Mouse (Mus musculus): ENCODE measurements around the gene Astl. TPM values are rescaled to one million over a fixed set of nuclear protein-coding genes. Genes with fewer than 3 reads are reported as not detected.

Gene Astl
- total and polyA plus RNA-seq, 3 experiments: not detected

GRCm38 (mm10) chr2:127304609-127305210 is 33.7 kb upstream of the Astl start:
- Histone ChIP-seq H3K27ac (no peak overlapping the region), H3K9ac (ENCODE audit: low read depth, low read length) (no peak overlapping the region), H3K4me3 (no peak overlapping the region), H3K4me1 (ENCODE audit: control insufficient read depth, insufficient read depth, low read length) (no peaks in the 10 kb centered on the region), H3K27me3 (ENCODE audit: control insufficient read depth, insufficient read depth, low read length) (no peaks in the 10 kb centered on the region), H3K36me3 (ENCODE audit: control insufficient read depth, insufficient read depth, low read length) (no peaks in the 10 kb centered on the region), H3K79me2 (replicated peaks; ENCODE audit: control insufficient read depth, insufficient read depth, low read length) (no peaks in the 10 kb centered on the region)
- TF ChIP-seq POLR2A (IDR thresholded peaks at IDR 0.05; ENCODE audit: insufficient read depth, low read depth, low read length) (no peak), EP300 (IDR thresholded peaks at IDR 0.05; ENCODE audit: insufficient read depth, low read depth, low read length) (no peak), CTCF (IDR thresholded peaks at IDR 0.05) (no peak)
- no peak for DNase-seq
- WGBS: 30% methylated on average over 3 of the region's 3 CpGs
- intact Hi-C loops (cut with DNase I): no loop called here

DNA sequence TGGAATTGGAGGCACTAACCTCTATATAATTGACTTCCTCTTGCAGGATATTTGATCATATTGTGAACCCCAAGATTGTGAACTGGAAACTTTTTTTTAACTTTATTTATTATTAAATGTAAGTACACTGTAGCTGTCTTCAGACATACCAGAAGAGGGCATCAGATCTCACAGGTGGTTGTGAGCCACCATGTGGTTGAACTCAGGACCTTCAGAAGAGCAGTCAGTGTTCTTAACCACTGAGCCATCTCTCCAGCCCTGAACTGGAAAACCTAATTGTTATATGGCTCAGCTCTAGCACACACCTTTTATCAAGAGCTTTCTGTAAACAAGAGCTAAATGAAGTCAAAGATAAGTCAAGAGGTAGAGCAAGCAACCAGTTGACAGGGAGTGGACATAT is 32.3 kb upstream of the Astl start:
- Histone ChIP-seq H3K27me3 (ENCODE audit: control insufficient read depth, insufficient read depth, low read length) (no peaks in the 10 kb centered on the region), H3K4me1 (ENCODE audit: control insufficient read depth, insufficient read depth, low read length) (no peaks in the 10 kb centered on the region), H3K79me2 (replicated peaks; ENCODE audit: control insufficient read depth, insufficient read depth, low read length) (no peaks in the 10 kb centered on the region), H3K4me3 (no peak overlapping the region), H3K27ac (no peak overlapping the region), H3K9ac (ENCODE audit: low read depth, low read length) (no peak overlapping the region), H3K36me3 (ENCODE audit: control insufficient read depth, insufficient read depth, low read length) (no peaks in the 10 kb centered on the region)
- intact Hi-C loops (cut with DNase I): no loop called here
- TF ChIP-seq EP300 (IDR thresholded peaks at IDR 0.05; ENCODE audit: insufficient read depth, low read depth, low read length): no peak
- TF ChIP-seq CTCF (IDR thresholded peaks at IDR 0.05): peak; percentile 33
- TF ChIP-seq POLR2A (IDR thresholded peaks at IDR 0.05; ENCODE audit: insufficient read depth, low read depth, low read length): no peak
- DNase-seq: no peak

DNA sequence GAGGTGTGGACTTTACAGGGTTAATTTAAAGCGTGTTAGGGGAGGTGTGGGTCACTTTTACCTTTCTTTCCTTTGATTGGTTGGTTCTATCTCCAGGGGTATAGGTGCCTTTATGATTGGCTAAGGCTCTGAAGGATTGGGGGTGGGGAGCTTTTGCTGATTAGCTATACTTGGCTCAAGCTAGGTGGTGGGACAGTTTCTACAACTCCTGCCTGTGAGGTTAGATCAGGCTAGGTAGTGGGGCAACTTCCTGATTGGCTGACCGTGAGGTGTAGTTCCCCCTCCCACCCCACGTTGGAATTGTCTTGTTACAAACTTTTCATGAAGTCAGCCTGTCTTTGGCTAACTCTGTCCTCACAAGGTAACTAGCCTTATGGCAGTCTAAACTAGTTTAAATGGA is 31.3 kb upstream of the Astl start:
- H3K4me1 ChIP-seq (ENCODE audit: control insufficient read depth, insufficient read depth, low read length): no peaks in the 10 kb centered on the region
- 44% methylated on average over 3 of the region's 3 CpGs for WGBS
- H3K79me2 ChIP-seq (replicated peaks; ENCODE audit: control insufficient read depth, insufficient read depth, low read length): no peaks in the 10 kb centered on the region
- no peaks in the 10 kb centered on the region for H3K27me3 ChIP-seq (ENCODE audit: control insufficient read depth, insufficient read depth, low read length)
- no peak for DNase-seq
- no peak for TF ChIP-seq CTCF (IDR thresholded peaks at IDR 0.05)
- TF ChIP-seq EP300 (IDR thresholded peaks at IDR 0.05; ENCODE audit: insufficient read depth, low read depth, low read length): no peak
- no peak for TF ChIP-seq POLR2A (IDR thresholded peaks at IDR 0.05; ENCODE audit: insufficient read depth, low read depth, low read length)
- H3K27ac ChIP-seq: no peak overlapping the region
- intact Hi-C loops (cut with DNase I): no loop called here
- H3K36me3 ChIP-seq (ENCODE audit: control insufficient read depth, insufficient read depth, low read length): no peaks in the 10 kb centered on the region
- no peak overlapping the region for H3K4me3 ChIP-seq
- no peak overlapping the region for H3K9ac ChIP-seq (ENCODE audit: low read depth, low read length)

GRCm38 (mm10) chr2:127308660-127309059 is 29.8 kb upstream of the Astl start:
- intact Hi-C loops (cut with DNase I): loop anchor here (2.0 kb wide), 1 partner anchor 32 kb away; no protein-coding TSS in a partner anchor
- 93% methylated on average over 2 of the region's 2 CpGs for WGBS

GRCm38 (mm10) chr2:127310246-127310645 is 28.2 kb upstream of the Astl start:
- no peak overlapping the region for H3K4me3 ChIP-seq
- H3K36me3 ChIP-seq (ENCODE audit: control insufficient read depth, insufficient read depth, low read length): no peaks in the 10 kb centered on the region
- intact Hi-C loops (cut with DNase I): no loop called here
- WGBS: 33% methylated on average over 2 of the region's 2 CpGs
- no peaks in the 10 kb centered on the region for H3K79me2 ChIP-seq (replicated peaks; ENCODE audit: control insufficient read depth, insufficient read depth, low read length)
- no peaks in the 10 kb centered on the region for H3K27me3 ChIP-seq (ENCODE audit: control insufficient read depth, insufficient read depth, low read length)
- H3K9ac ChIP-seq (ENCODE audit: low read depth, low read length): no peak overlapping the region
- no peak for TF ChIP-seq POLR2A (IDR thresholded peaks at IDR 0.05; ENCODE audit: insufficient read depth, low read depth, low read length)
- TF ChIP-seq CTCF (IDR thresholded peaks at IDR 0.05): no peak
- H3K27ac ChIP-seq: no peak overlapping the region
- DNase-seq: no peak
- H3K4me1 ChIP-seq (ENCODE audit: control insufficient read depth, insufficient read depth, low read length): 0 out of 2 replicates have a peak, but pooled peaks cover 1% of the 10 kb centered on the region

More at GRCm38 (mm10) chr2:127308660-127309059, 29.8 kb upstream of the Astl start:
- Histone ChIP-seq H3K4me1 (ENCODE audit: control insufficient read depth, insufficient read depth, low read length) (no peaks in the 10 kb centered on the region), H3K36me3 (ENCODE audit: control insufficient read depth, insufficient read depth, low read length) (no peaks in the 10 kb centered on the region), H3K79me2 (replicated peaks; ENCODE audit: control insufficient read depth, insufficient read depth, low read length) (no peaks in the 10 kb centered on the region), H3K4me3 (no peak overlapping the region), H3K27ac (no peak overlapping the region), H3K9ac (ENCODE audit: low read depth, low read length) (no peak overlapping the region), H3K27me3 (ENCODE audit: control insufficient read depth, insufficient read depth, low read length) (no peaks in the 10 kb centered on the region)
- DNase-seq: no peak
- no peak for TF ChIP-seq EP300 (IDR thresholded peaks at IDR 0.05; ENCODE audit: insufficient read depth, low read depth, low read length)
- TF ChIP-seq CTCF (IDR thresholded peaks at IDR 0.05): peak; percentile 62

GRCm38 (mm10) chr2:127310685-127311084 is 27.8 kb upstream of the Astl start:
- Histone ChIP-seq H3K9ac (ENCODE audit: low read depth, low read length) (no peak overlapping the region), H3K27me3 (ENCODE audit: control insufficient read depth, insufficient read depth, low read length) (no peaks in the 10 kb centered on the region), H3K36me3 (ENCODE audit: control insufficient read depth, insufficient read depth, low read length) (no peaks in the 10 kb centered on the region), H3K4me3 (no peak overlapping the region), H3K79me2 (replicated peaks; ENCODE audit: control insufficient read depth, insufficient read depth, low read length) (no peaks in the 10 kb centered on the region), H3K27ac (no peak overlapping the region), H3K4me1 (ENCODE audit: control insufficient read depth, insufficient read depth, low read length) (0 out of 2 replicates have a peak, but pooled peaks cover 1% of the 10 kb centered on the region)
- DNase-seq: no peak
- 88% methylated on average over 7 of the region's 7 CpGs for WGBS
- TF ChIP-seq POLR2A (IDR thresholded peaks at IDR 0.05; ENCODE audit: insufficient read depth, low read depth, low read length): no peak
- TF ChIP-seq EP300 (IDR thresholded peaks at IDR 0.05; ENCODE audit: insufficient read depth, low read depth, low read length): no peak
- no peak for TF ChIP-seq CTCF (IDR thresholded peaks at IDR 0.05)
- intact Hi-C loops (cut with DNase I): no loop called here

Data from heart, adult 2 months (tissue).